Mouse (Mus musculus) liver, embryonic 18 days (tissue): ENCODE results near the gene Sirt6. TPM values are rescaled to one million over a fixed set of nuclear protein-coding genes. Genes with fewer than 3 reads are reported as not detected.

Experiments used
- polyA plus RNA-seq: library from polyadenylated mRNA; depleted of rRNA; stranded (reverse); fragments of >200 nt; gene quantifications from 2 replicates; pipeline ENCODE4 v1.2.3, GENCODE M21; 2012; rRNA removed

Sirt6 gene
- 7.5 and 8.7 TPM in 2 replicates for polyA plus RNA-seq

DNA sequence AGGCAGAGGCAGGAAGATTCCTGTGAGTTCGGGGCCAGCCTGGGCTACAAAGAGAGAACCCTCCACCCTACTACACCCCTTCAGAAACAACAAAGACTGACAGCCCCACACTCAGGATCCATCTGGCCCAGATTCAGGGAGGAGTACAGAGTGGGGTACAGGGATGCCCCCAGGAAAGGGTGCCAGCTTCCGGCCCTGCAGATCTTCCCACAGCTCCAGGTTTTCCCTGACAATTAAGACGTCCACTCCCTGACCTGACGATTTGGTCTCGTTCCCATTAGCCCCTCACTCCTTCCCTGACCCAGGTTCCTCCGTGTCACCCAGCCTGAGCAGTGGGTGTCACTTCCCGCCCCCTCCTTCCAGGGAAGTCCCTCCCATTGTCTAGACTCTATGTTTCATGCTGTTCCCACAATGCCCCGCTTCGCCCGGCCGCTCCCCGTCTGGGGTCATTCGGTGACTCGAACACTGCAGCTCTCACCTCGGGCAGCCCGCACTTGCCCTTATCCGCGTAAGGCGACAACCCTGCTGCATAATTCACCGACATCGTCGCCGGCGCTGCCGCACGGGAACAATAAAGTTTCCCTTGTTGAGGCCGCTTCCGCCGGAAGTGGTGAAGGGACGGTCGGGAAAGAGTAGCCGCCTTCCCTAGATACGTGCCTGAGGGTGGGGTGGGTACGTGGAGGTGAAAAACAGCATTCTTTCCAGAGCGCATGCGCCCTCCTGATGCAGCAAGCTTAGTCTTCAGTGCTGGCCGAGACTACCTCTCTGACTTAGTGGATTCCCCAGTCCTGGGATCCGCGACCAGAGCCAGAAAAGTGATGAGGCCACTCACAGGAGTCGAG lies at the start of gene Sirt6:
TSS of gene Sirt6 (minus strand) at position 804 of the 842 bp plus-strand sequence.

DNA sequence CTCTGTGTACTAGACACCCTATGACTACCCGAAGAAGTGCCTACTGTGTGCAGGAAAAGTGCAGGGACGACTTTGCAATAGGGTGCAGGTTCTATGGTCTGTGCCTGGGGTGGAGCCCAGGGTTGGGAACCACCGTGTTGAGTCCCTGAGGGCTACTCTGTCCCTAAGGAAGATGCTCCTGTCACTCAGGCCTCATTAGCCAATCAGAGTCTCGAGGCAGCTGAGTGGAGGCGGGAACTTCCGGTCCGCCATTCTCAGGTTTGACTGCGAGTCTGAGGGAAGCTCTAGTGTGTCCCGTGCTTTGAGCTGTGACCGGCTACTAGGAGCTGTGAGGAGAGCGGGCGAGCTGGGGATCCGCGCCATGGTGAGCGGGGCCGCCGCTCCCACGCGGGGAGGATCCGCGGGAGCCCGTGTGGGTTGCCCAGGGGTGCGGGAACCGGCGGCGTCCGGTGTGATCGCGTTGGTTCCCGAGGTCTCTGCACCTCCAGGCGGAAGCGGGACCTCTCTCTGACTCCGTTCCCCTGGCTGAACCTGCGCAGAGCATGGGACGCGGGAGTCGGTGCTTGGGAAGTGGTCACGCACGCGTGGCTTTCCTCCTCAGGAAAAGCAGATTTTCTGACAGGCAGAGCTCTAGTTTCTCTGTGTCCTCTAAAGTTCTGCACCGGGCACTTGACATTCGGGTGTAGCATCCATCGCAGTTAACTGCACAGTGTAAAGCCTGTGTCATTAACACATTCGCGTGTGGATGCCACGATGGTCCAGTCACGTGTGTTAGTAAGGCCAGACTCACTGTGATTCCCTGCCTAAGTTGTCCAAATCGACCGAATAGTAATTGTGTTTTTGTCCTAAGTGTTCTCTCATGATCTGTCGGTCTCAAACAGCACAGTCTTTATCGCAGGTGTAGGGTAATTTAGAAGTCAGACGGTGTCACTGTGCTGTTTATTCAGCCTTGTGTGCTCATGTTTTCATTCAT lies 21.5 kb upstream of the Sirt6 start, which contains the start of gene Gm10778:
TSS of gene Gm10778 (plus strand) at position 257 of the 973 bp plus-strand sequence.

DNA sequence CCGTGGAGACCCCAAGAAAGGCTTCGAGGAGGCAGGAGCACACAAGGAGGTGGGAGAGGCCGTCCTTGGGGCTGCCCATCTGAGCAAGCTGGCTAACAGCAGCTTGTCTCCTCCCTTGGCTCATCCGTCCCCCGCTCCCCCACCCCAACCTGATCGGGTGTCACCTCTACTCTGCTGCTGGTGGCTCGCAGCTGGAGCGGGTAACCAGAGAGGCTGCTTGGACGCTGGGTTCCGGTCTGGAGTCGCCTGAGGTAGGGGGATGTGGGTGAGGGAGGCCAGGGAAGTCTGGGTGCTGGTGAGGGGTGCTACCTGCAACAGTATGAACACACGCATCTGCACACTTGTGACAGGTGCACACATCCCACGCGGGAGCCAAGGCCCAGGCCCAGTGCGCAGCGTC lies 793 bp upstream of the Sirt6 start, which contains the start of gene Ankrd24:
TSS of gene Ankrd24 (plus strand) at position 151 of the 400 bp plus-strand sequence.

DNA sequence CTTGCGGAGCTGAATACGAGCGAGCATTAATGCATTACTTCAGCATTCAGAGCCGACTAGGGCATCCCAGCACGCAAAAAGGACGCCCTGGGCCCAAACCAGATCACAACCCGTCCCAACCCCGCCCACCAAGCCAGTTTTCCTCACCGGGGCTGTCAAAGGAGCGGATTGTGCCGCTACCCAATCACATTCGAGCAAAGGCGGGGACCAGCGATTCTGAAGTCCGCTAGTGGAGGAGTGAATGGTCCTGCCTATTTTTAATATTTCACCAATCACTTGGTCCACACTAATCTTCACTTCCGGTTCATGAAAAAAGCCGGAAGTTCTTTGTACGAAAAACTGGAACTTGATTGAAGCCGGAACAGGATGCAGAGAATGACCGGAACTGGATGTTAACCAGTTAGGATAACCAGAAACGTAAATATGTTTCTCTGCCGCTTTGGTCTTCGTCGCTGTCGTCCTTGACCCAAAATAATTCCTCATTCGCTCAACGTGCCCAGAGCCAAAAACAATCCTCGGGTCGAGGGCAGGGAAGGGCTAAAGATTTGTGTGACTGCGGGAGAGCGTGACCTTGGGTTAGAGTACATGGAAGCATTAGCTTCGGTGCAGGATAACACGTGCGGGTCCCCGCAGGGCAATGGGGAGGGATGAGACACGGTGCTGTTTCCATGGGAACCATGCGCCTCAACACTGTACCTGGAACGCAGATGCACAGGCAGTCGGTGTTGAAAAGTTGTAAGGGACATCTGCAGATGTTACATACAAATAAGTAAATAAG lies 21.4 kb downstream of the Sirt6 start, which contains the start of gene BC025920:
TSS of gene BC025920 (plus strand) at position 297 of the 778 bp plus-strand sequence.

DNA sequence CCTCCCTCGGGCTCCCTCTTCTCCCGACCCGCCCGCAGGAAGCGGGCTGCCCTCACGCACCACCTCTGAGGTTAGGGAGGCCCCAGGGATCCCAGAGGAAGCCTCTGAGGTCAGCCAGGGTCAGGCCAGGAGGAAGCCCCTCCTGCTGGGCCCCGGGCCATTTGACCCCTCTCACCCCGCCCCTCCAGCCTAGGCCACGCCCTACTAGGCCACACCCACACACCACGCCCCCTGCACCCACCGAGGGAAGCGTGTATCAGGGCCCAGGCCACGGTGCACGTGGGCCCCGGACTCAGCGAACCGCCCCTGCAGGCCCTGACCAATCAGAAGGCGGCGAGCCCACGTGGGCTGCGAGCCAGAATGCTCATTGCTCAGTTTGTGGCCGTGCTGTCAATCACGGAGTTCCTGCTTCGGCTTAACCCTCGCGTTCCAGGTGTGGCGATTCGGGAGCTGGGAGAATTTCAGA lies 26.8 kb downstream of the Sirt6 start, which contains the start of gene Tle6:
TSS of gene Tle6 (minus strand) at position 336 of the 466 bp plus-strand sequence.

DNA sequence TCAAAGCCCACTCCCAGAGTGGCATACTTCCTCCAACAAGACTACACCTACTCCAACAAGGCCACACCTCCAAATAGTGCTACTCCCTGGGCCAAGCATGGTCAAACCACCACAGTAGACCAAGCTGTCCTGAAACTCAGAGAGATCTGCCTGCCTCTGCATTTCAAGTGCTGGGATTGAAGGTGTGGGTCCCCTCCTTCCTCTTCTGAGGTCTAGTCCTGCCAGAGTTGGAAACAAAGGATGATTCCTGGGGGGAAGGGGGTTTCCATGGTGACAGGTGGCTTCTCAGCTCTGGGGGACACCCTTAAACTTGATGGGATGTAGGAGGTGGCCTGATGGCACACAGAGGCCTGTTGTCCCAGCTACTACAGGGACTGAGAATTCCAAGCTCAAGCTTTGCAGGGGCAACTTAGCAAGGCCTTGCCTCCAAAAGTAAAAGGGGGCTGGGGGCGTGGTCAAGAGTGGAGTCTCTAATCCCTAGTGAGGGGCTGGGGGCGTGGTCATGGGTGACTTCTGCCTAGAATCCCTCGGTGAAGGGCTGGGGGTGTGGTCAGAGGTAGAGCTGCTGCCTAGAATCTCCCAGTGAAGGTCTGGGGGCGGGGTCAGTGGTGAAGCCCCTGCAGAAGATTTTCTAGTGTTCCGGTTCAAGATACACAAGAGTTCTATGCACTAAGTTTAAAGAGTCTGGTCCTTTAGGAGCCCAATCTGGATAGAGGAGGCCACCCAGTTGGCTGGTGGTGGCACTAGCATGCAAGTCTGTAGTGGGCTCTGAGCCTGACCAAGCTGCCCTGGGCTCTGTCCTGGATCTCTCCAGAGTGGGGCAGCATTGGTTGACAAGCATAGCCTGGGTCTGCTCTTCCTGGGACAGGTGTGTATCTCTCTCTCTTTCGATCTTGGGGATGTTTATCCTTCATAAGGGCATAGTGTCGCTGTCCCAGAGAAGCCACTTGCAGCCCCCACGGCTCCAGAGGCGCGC lies 53.2 kb downstream of the Sirt6 start, which contains the start of gene Tle2:
TSS of gene Tle2 (plus strand) at position 481 of the 976 bp plus-strand sequence.

Other genes with a start within 250 kb of the Sirt6 start
- gene Fzr1, start 249.3 kb downstream of the Sirt6 start, polyA plus RNA-seq, result 54.1 and 61.6 TPM in 2 replicates
- 27.6 and 28.9 TPM in 2 replicates for gene Dohh, start 243.4 kb downstream of the Sirt6 start, polyA plus RNA-seq
- gene Gm48551, start 243.3 kb downstream of the Sirt6 start, polyA plus RNA-seq, result 0.58 and 0.75 TPM in 2 replicates
- 0.64 and 0.82 TPM in 2 replicates for gene Gm48552, start 238.8 kb downstream of the Sirt6 start, polyA plus RNA-seq
- gene Smim24, start 234.7 kb downstream of the Sirt6 start, polyA plus RNA-seq, result 2.6 and 3.4 TPM in 2 replicates
- 1.7 and 1.9 TPM in 2 replicates for gene Nfic, start 172.2 kb downstream of the Sirt6 start, polyA plus RNA-seq
- 0.02 and 0.06 TPM in 2 replicates for gene Celf5, start 145.1 kb downstream of the Sirt6 start, polyA plus RNA-seq
- 65.7 and 83.5 TPM in 2 replicates for gene Ncln, start 131.4 kb downstream of the Sirt6 start, polyA plus RNA-seq
- 5.4 and 5.7 TPM in 2 replicates for gene S1pr4, start 127.7 kb downstream of the Sirt6 start, polyA plus RNA-seq
- 4.0 and 4.2 TPM in 2 replicates for gene Gna15, start 103.6 kb downstream of the Sirt6 start, polyA plus RNA-seq
- 20.3 and 23.1 TPM in 2 replicates for gene Gna11, start 82.6 kb downstream of the Sirt6 start, polyA plus RNA-seq
- 179 and 189 TPM in 2 replicates for gene Aes, start 68.3 kb downstream of the Sirt6 start, polyA plus RNA-seq
- 5.9 and 6.8 TPM in 2 replicates for gene Tle2, start 53.2 kb downstream of the Sirt6 start, polyA plus RNA-seq
- 4.9 and 5.2 TPM in 2 replicates for gene Tle6, start 26.7 kb downstream of the Sirt6 start, polyA plus RNA-seq
- gene BC025920, start 21.5 kb downstream of the Sirt6 start, polyA plus RNA-seq, result 1.5 and 2.0 TPM in 2 replicates
- gene Ankrd24, start 743 bp upstream of the Sirt6 start, polyA plus RNA-seq, result 10.1 and 10.8 TPM in 2 replicates
- gene Gm10778, start 21.3 kb upstream of the Sirt6 start, polyA plus RNA-seq, result 0.63 and 0.76 TPM in 2 replicates
- 1.3 and 1.5 TPM in 2 replicates for gene Zfp433, start 77.0 kb upstream of the Sirt6 start, polyA plus RNA-seq
- gene Gm3055, start 143.4 kb upstream of the Sirt6 start, polyA plus RNA-seq, result 0.57 and 0.64 TPM in 2 replicates
- gene Gm4767, start 184.4 kb upstream of the Sirt6 start, polyA plus RNA-seq, result 0.12 and 0.18 TPM in 2 replicates
- gene Gm32687, start 236.1 kb upstream of the Sirt6 start, polyA plus RNA-seq, result 0.79 and 1.2 TPM in 2 replicates